Mouse (Mus musculus): Measurements from ENCODE around the gene Kdelr2.
"Not testable (repeated sequence)": the region's sequence is repeated elsewhere in the genome, so short reads cannot be mapped to it uniquely, and the experiment has no call there.

Kdelr2 gene

GRCm38 (mm10) chr5:143403221-143404147 is at the start of gene Kdelr2:
Gene Kdelr2 (plus strand): TSS chr5:143403838.
- in situ Hi-C loops (cut with MboI, MseI), result loop anchor here (5.0 kb wide), 1 partner anchor 86 kb away; the partner anchor contains the start of gene E130309D02Rik

- in situ Hi-C loops (cut with MboI, MseI), result loop anchor here (10.0 kb wide), 1 partner anchor 519 kb away; no protein-coding TSS in a partner anchor
Observed at GRCm38 (mm10) chr5:143356017-143356416, 47.6 kb upstream of the Kdelr2 start.

- in situ Hi-C loops (cut with MboI, MseI), result loop anchor here (10.0 kb wide), 1 partner anchor 518 kb away; no protein-coding TSS in a partner anchor
Observed at GRCm38 (mm10) chr5:143356686-143357388, 46.8 kb upstream of the Kdelr2 start, which contains the start of gene Grid2ip. Gene Grid2ip (plus strand): TSS chr5:143357338.

- in situ Hi-C loops (cut with MboI, MseI), result loop anchor here (10.0 kb wide), 1 partner anchor 517 kb away; no protein-coding TSS in a partner anchor
Observed at GRCm38 (mm10) chr5:143357564-143357963, 46.1 kb upstream of the Kdelr2 start.

GRCm38 (mm10) chr5:143359263-143359662 is 44.4 kb upstream of the Kdelr2 start:
- in situ Hi-C loops (cut with MboI, MseI), result loop anchor here (10.0 kb wide), 1 partner anchor 516 kb away; no protein-coding TSS in a partner anchor

GRCm38 (mm10) chr5:143360000-143360399 is 43.6 kb upstream of the Kdelr2 start:
- in situ Hi-C loops (cut with MboI, MseI), result loop anchor here (10.0 kb wide), 1 partner anchor 515 kb away; no protein-coding TSS in a partner anchor

GRCm38 (mm10) chr5:143361428-143361827 is 42.2 kb upstream of the Kdelr2 start:
- in situ Hi-C loops (cut with MboI, MseI), result no loop called here

GRCm38 (mm10) chr5:143363678-143364615 is 39.7 kb upstream of the Kdelr2 start:
- in situ Hi-C loops (cut with MboI, MseI), result no loop called here

- in situ Hi-C loops (cut with MboI, MseI), result no loop called here
Observed at GRCm38 (mm10) chr5:143367931-143368330, 35.7 kb upstream of the Kdelr2 start.

- in situ Hi-C loops (cut with MboI, MseI), result no loop called here
Observed at GRCm38 (mm10) chr5:143369611-143370255, 33.9 kb upstream of the Kdelr2 start.

GRCm38 (mm10) chr5:143370416-143371145 is 33.1 kb upstream of the Kdelr2 start:
- in situ Hi-C loops (cut with MboI, MseI), result no loop called here

- in situ Hi-C loops (cut with MboI, MseI), result no loop called here
Observed at GRCm38 (mm10) chr5:143371146-143371510, 32.5 kb upstream of the Kdelr2 start.

GRCm38 (mm10) chr5:143372818-143373217 is 30.8 kb upstream of the Kdelr2 start:
- in situ Hi-C loops (cut with MboI, MseI), result no loop called here

- in situ Hi-C loops (cut with MboI, MseI), result no loop called here
Observed at GRCm38 (mm10) chr5:143375242-143375641, 28.4 kb upstream of the Kdelr2 start.

GRCm38 (mm10) chr5:143376156-143376555 is 27.5 kb upstream of the Kdelr2 start:
- in situ Hi-C loops (cut with MboI, MseI), result no loop called here

- in situ Hi-C loops (cut with MboI, MseI), result no loop called here
Observed at GRCm38 (mm10) chr5:143386797-143387621, 16.6 kb upstream of the Kdelr2 start.

- in situ Hi-C loops (cut with MboI, MseI), result no loop called here
Observed at GRCm38 (mm10) chr5:143394184-143394583, 9.5 kb upstream of the Kdelr2 start.

GRCm38 (mm10) chr5:143394966-143395365 is 8.7 kb upstream of the Kdelr2 start:
- in situ Hi-C loops (cut with MboI, MseI), result not testable (repeated sequence)

- in situ Hi-C loops (cut with MboI, MseI), result no loop called here
Observed at GRCm38 (mm10) chr5:143395649-143396048, 8.0 kb upstream of the Kdelr2 start.

Data from T-helper 1 cell (primary cell).